Mouse (Mus musculus): ENCODE results near the gene Lyrm1. TPM values are rescaled to one million over a fixed set of nuclear protein-coding genes. Genes with fewer than 3 reads are reported as not detected.

Lyrm1 gene
- total and polyA plus RNA-seq, 3 experiments, result 5.9 to 9.6 (median 9.1) TPM

DNA sequence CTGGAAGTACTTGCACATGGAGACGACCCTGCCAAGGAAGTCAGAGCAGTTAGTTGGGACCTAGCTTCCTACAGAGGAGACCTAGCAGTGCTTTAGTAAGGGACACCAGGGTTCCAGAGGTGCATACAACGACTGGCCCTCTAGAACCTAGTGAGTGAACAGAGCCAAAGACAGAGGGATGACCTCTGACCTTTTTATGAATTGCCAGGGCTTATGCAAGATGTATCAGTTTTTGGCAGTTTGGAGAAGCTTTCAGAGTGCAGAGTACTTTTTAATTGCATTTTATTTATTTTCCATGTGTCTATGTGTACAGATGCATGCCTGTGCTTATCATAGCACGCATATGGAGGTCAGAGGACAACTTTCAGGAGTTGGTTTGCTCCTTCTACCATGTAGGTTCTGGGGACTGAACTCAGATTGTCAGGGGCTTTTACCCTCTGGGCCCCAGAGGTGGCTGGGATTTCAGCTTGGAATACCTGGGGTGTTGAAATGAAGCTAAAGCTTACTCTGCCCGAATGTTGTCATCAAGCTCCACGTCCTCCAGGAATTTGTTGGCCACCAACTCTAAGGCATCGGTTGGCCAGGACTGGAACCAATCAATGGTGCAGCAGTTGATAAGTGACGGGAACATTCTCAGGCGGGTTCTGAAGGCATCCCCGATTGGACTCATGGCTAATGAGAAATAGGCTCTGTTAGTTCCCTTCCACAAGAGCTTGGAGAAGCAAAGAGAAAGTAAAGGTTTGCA, 70.2 kb downstream of the Lyrm1 start:
- H3K27me3 ChIP-seq (ENCODE audit: control insufficient read depth, insufficient read depth, low read length), result no peaks in the 10 kb centered on the region
- H3K27ac ChIP-seq, result no peak overlapping the region
- no peaks in the 10 kb centered on the region for H3K79me2 ChIP-seq (replicated peaks; ENCODE audit: control insufficient read depth, insufficient read depth, low read length)
- no peaks in the 10 kb centered on the region for H3K36me3 ChIP-seq (ENCODE audit: control insufficient read depth, insufficient read depth, low read length)
- no peak overlapping the region for H3K4me3 ChIP-seq
- TF ChIP-seq POLR2A (IDR thresholded peaks at IDR 0.05; ENCODE audit: insufficient read depth, low read depth, low read length), result no peak
- TF ChIP-seq CTCF (IDR thresholded peaks at IDR 0.05), result no peak
- TF ChIP-seq EP300 (IDR thresholded peaks at IDR 0.05; ENCODE audit: insufficient read depth, low read depth, low read length), result no peak
- intact Hi-C loops (cut with DNase I), result no loop called here
- H3K9ac ChIP-seq (ENCODE audit: low read depth, low read length), result no peak overlapping the region
- 68% methylated on average over 9 of the region's 9 CpGs for WGBS
- peaks cover 5% of the 10 kb centered on the region for H3K4me1 ChIP-seq (ENCODE audit: control insufficient read depth, insufficient read depth, low read length)
- peak in 1 of 2 experiments; percentile 10 for DNase-seq

GRCm38 (mm10) chr7:119969320-119969719, 73.7 kb downstream of the Lyrm1 start:
- TF ChIP-seq EP300 (IDR thresholded peaks at IDR 0.05; ENCODE audit: insufficient read depth, low read depth, low read length) (no peak), POLR2A (IDR thresholded peaks at IDR 0.05; ENCODE audit: insufficient read depth, low read depth, low read length) (no peak), CTCF (IDR thresholded peaks at IDR 0.05) (no peak)
- no peaks in the 10 kb centered on the region for H3K27me3 ChIP-seq (ENCODE audit: control insufficient read depth, insufficient read depth, low read length)
- H3K27ac ChIP-seq, result no peak overlapping the region
- 41% methylated on average over 2 of the region's 2 CpGs for WGBS
- no peak for DNase-seq
- H3K79me2 ChIP-seq (replicated peaks; ENCODE audit: control insufficient read depth, insufficient read depth, low read length), result no peaks in the 10 kb centered on the region
- no peak overlapping the region for H3K9ac ChIP-seq (ENCODE audit: low read depth, low read length)
- intact Hi-C loops (cut with DNase I), result no loop called here
- no peak overlapping the region for H3K4me3 ChIP-seq
- H3K4me1 ChIP-seq (ENCODE audit: control insufficient read depth, insufficient read depth, low read length), result peaks cover 3% of the 10 kb centered on the region; the same call in 1 of the 2 replicates
- H3K36me3 ChIP-seq (ENCODE audit: control insufficient read depth, insufficient read depth, low read length), result no peaks in the 10 kb centered on the region

GRCm38 (mm10) chr7:119974214-119974613, 78.6 kb downstream of the Lyrm1 start:
- no peak overlapping the region for H3K27ac ChIP-seq
- TF ChIP-seq CTCF (IDR thresholded peaks at IDR 0.05) (no peak), EP300 (IDR thresholded peaks at IDR 0.05; ENCODE audit: insufficient read depth, low read depth, low read length) (no peak), POLR2A (IDR thresholded peaks at IDR 0.05; ENCODE audit: insufficient read depth, low read depth, low read length) (no peak)

GRCm38 (mm10) chr7:119976256-119976655, 80.6 kb downstream of the Lyrm1 start:
- TF ChIP-seq CTCF (IDR thresholded peaks at IDR 0.05), result no peak
- TF ChIP-seq POLR2A (IDR thresholded peaks at IDR 0.05; ENCODE audit: insufficient read depth, low read depth, low read length), result no peak
- no peak for TF ChIP-seq EP300 (IDR thresholded peaks at IDR 0.05; ENCODE audit: insufficient read depth, low read depth, low read length)
- Histone ChIP-seq H3K27me3 (ENCODE audit: control insufficient read depth, insufficient read depth, low read length) (no peaks in the 10 kb centered on the region), H3K36me3 (ENCODE audit: control insufficient read depth, insufficient read depth, low read length) (no peaks in the 10 kb centered on the region), H3K27ac (no peak overlapping the region), H3K4me1 (ENCODE audit: control insufficient read depth, insufficient read depth, low read length) (no peaks in the 10 kb centered on the region), H3K4me3 (no peak overlapping the region), H3K79me2 (replicated peaks; ENCODE audit: control insufficient read depth, insufficient read depth, low read length) (no peaks in the 10 kb centered on the region), H3K9ac (ENCODE audit: low read depth, low read length) (no peak overlapping the region)
- peak; percentile 35 to 37 for DNase-seq
- intact Hi-C loops (cut with DNase I), result no loop called here
- 37% methylated on average over 6 of the region's 6 CpGs for WGBS

More at GRCm38 (mm10) chr7:119974214-119974613, 78.6 kb downstream of the Lyrm1 start:
- no peaks in the 10 kb centered on the region for H3K27me3 ChIP-seq (ENCODE audit: control insufficient read depth, insufficient read depth, low read length)
- no peaks in the 10 kb centered on the region for H3K36me3 ChIP-seq (ENCODE audit: control insufficient read depth, insufficient read depth, low read length)
- 62% methylated on average over 5 of the region's 5 CpGs for WGBS
- no peak for DNase-seq
- no peaks in the 10 kb centered on the region for H3K79me2 ChIP-seq (replicated peaks; ENCODE audit: control insufficient read depth, insufficient read depth, low read length)
- no peak overlapping the region for H3K4me3 ChIP-seq
- intact Hi-C loops (cut with DNase I), result no loop called here
- peaks cover 2% of the 10 kb centered on the region; the same call in 1 of the 2 replicates for H3K4me1 ChIP-seq (ENCODE audit: control insufficient read depth, insufficient read depth, low read length)
- H3K9ac ChIP-seq (ENCODE audit: low read depth, low read length), result no peak overlapping the region

GRCm38 (mm10) chr7:119977574-119977973, 81.9 kb downstream of the Lyrm1 start:
- no peak for DNase-seq
- Histone ChIP-seq H3K36me3 (ENCODE audit: control insufficient read depth, insufficient read depth, low read length) (no peaks in the 10 kb centered on the region), H3K4me1 (ENCODE audit: control insufficient read depth, insufficient read depth, low read length) (no peaks in the 10 kb centered on the region), H3K4me3 (no peak overlapping the region), H3K9ac (ENCODE audit: low read depth, low read length) (no peak overlapping the region), H3K79me2 (replicated peaks; ENCODE audit: control insufficient read depth, insufficient read depth, low read length) (no peaks in the 10 kb centered on the region), H3K27me3 (ENCODE audit: control insufficient read depth, insufficient read depth, low read length) (no peaks in the 10 kb centered on the region), H3K27ac (no peak overlapping the region)
- no peak for TF ChIP-seq EP300 (IDR thresholded peaks at IDR 0.05; ENCODE audit: insufficient read depth, low read depth, low read length)
- no peak for TF ChIP-seq POLR2A (IDR thresholded peaks at IDR 0.05; ENCODE audit: insufficient read depth, low read depth, low read length)
- no peak for TF ChIP-seq CTCF (IDR thresholded peaks at IDR 0.05)
- intact Hi-C loops (cut with DNase I), result no loop called here
- 76% methylated on average over 7 of the region's 7 CpGs for WGBS

GRCm38 (mm10) chr7:119978576-119978975, 82.9 kb downstream of the Lyrm1 start:
- TF ChIP-seq EP300 (IDR thresholded peaks at IDR 0.05; ENCODE audit: insufficient read depth, low read depth, low read length) (no peak), POLR2A (IDR thresholded peaks at IDR 0.05; ENCODE audit: insufficient read depth, low read depth, low read length) (no peak), CTCF (IDR thresholded peaks at IDR 0.05) (no peak)
- no peaks in the 10 kb centered on the region for H3K36me3 ChIP-seq (ENCODE audit: control insufficient read depth, insufficient read depth, low read length)
- no peaks in the 10 kb centered on the region for H3K79me2 ChIP-seq (replicated peaks; ENCODE audit: control insufficient read depth, insufficient read depth, low read length)
- H3K4me1 ChIP-seq (ENCODE audit: control insufficient read depth, insufficient read depth, low read length), result no peaks in the 10 kb centered on the region
- H3K4me3 ChIP-seq, result no peak overlapping the region
- no peak overlapping the region for H3K27ac ChIP-seq
- intact Hi-C loops (cut with DNase I), result no loop called here
- no peaks in the 10 kb centered on the region for H3K27me3 ChIP-seq (ENCODE audit: control insufficient read depth, insufficient read depth, low read length)
- no peak overlapping the region for H3K9ac ChIP-seq (ENCODE audit: low read depth, low read length)
- no peak for DNase-seq

Data from heart, adult 2 months (tissue).